Mouse (Mus musculus): ENCODE data around the gene Mettl22. TPM values are rescaled to one million over a fixed set of nuclear protein-coding genes. Genes with fewer than 3 reads are reported as not detected.

Mettl22 gene
- polyA plus RNA-seq, 1 experiment, result 25.0 TPM

Other genes starting within 250 kb of the Mettl22 start
- gene Tmem114, start 45.7 kb upstream of the Mettl22 start, polyA plus RNA-seq (2012; rRNA removed), result 0.07 and 0.19 TPM in 2 replicates
- 17.3 and 17.8 TPM in 2 replicates for gene Abat, start 42.6 kb downstream of the Mettl22 start, polyA plus RNA-seq (2012; rRNA removed)
- gene Pmm2, start 166.9 kb downstream of the Mettl22 start, polyA plus RNA-seq (2012; rRNA removed), result 59.8 and 66.5 TPM in 2 replicates
- gene Tmem186, start 166.9 kb downstream of the Mettl22 start, polyA plus RNA-seq (2012; rRNA removed), result 12.1 and 12.3 TPM in 2 replicates
- 74.0 and 101 TPM in 2 replicates for gene Carhsp1, start 201.4 kb downstream of the Mettl22 start, polyA plus RNA-seq (2012; rRNA removed)
- 2.3 and 4.2 TPM in 2 replicates for gene Gm5767, start 210.0 kb downstream of the Mettl22 start, polyA plus RNA-seq (2012; rRNA removed)